Mouse (Mus musculus): ENCODE data around the gene Ablim2. TPM values are rescaled to one million over a fixed set of nuclear protein-coding genes. Genes with fewer than 3 reads are reported as not detected.

Gene Ablim2
- polyA plus RNA-seq, 2 experiments = 1.8 to 3.8 TPM

DNA sequence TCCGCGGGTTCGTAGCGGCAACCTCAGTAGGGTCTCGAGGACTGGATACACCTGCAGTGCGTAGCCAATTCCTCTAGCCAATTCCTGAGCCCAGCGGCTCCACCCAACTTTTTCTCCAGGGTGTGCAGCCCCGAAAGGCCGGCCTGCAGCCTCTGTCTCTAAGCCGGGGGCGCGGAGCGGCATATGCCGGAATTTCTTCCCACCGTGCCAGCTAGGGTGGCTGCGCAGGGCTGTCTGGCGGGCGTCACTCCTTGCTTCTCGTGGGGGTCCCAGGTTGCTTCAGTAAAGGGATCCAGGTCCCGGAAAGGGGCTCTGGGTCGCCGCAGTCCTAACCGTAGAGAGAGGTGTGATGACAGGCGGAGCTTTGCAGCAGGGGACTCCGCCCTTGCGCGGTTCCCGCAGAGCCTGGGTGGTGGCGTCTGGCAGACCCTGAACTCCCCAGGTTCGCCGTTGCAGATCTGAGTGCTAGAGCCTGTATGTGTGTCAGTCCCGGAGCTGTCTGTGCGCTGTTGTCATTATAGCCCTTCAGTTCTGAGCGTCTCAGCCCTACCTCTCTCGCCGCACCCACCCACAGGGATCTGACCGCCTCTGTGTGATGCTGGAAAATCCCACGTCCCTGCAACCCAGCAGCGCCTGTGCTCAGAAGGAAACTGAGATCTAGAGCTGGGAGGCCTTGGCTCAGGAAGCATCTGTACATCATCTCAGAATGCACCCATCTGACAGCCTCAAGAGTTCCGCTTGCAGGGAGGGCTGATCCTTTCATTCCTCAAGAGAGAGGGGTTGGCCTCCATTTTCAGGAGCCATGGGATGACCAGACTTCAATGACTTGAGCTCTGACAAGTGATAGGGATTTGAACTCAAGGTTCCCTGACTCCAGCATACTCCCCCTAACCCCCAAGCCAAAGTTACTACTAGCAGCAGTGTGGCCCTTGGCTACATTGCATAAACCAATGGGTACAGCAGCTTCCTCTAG is 687 bp downstream of the Ablim2 start:
- TF ChIP-seq POLR2A (IDR thresholded peaks at IDR 0.05; ENCODE audit: borderline replicate concordance, extremely low read depth, insufficient read depth, insufficient read length) = no peak
- ATAC-seq (ENCODE audit: low FRiP score, low read depth) (peak; percentile 30), DNase-seq (ENCODE audit: low spot score) (no peak)
- Histone ChIP-seq H3K27ac (replicated peaks; ENCODE audit: low read depth, low read length) (no peak overlapping the region), H3K27me3 (ENCODE audit: control insufficient read depth, insufficient read depth, low read length) (peaks cover 29% of the 10 kb centered on the region), H3K4me1 (ENCODE audit: control insufficient read depth, insufficient read depth, low read length) (0 out of 2 replicates have a peak, but pooled peaks cover 3% of the 10 kb centered on the region), H3K4me2 (replicated peaks; ENCODE audit: low read depth, low read length, severe bottlenecking) (peak overlapping the region; percentile 99), H3K4me3 (replicated peaks; ENCODE audit: low read length) (peak overlapping the region; percentile 56), H3K9me3 (ENCODE audit: control insufficient read depth, low read length) (no peaks in the 10 kb centered on the region), H3K36me3 (ENCODE audit: control insufficient read depth, insufficient read depth, low read length) (no peaks in the 10 kb centered on the region), H3K9ac (ENCODE audit: low read depth, low read length, severe bottlenecking) (peak overlapping the region; percentile 37)
- 2% methylated on average over 39 of the region's 40 CpGs for WGBS

DNA sequence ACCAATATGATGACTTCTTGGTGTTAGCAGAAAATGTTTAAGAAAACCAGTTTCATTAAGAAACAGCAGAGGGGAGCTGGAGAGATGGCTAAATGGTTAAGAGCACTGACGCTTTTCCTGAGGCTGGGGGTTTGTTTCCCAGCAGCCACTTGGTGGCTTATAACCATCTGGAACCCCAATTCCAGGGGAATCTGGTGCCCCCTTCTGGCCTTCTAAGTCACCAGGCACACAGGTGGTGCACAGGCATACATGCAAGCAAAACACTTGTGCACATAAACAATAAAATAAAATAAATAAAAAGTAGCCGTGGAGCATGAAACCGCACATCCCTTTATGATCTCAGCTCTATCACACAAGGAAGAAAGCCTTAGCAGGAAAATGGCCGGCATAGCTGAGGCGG is 3.6 kb downstream of the Ablim2 start:
- no peak overlapping the region for H3K4me2 ChIP-seq (replicated peaks; ENCODE audit: low read depth, low read length, severe bottlenecking)
- DNase-seq (ENCODE audit: low spot score) = no peak
- peaks cover 29% of the 10 kb centered on the region for H3K27me3 ChIP-seq (ENCODE audit: control insufficient read depth, insufficient read depth, low read length)
- ATAC-seq (ENCODE audit: low FRiP score, low read depth) = no peak
- H3K9me3 ChIP-seq (ENCODE audit: control insufficient read depth, low read length) = no peaks in the 10 kb centered on the region
- 0 out of 2 replicates have a peak, but pooled peaks cover 3% of the 10 kb centered on the region for H3K4me1 ChIP-seq (ENCODE audit: control insufficient read depth, insufficient read depth, low read length)
- WGBS = 78% methylated on average over 5 of the region's 5 CpGs
- no peak overlapping the region for H3K9ac ChIP-seq (ENCODE audit: low read depth, low read length, severe bottlenecking)
- no peak overlapping the region for H3K27ac ChIP-seq (replicated peaks; ENCODE audit: low read depth, low read length)
- H3K4me3 ChIP-seq (replicated peaks; ENCODE audit: low read length) = no peak overlapping the region
- no peaks in the 10 kb centered on the region for H3K36me3 ChIP-seq (ENCODE audit: control insufficient read depth, insufficient read depth, low read length)
- no peak for TF ChIP-seq POLR2A (IDR thresholded peaks at IDR 0.05; ENCODE audit: borderline replicate concordance, extremely low read depth, insufficient read depth, insufficient read length)

DNA sequence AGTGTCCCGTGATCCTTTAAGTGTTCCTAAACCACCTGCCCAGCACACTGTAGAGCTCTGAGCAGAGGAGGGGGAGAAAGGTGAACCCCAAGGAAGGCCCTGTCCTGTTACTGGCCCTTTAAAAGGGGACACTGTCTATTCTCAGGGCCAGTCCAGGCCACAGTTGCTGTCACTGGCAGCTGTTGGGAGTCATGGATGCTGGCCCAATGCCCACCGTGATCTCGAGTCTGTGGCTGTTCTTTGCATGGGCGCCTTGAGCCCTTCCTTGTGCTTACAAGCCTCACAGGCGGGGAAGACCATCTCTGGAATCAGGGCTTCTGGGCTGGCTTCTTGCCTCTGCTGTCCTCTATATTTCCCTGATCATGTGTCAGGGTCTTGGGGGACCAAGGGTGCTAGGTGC is 4.7 kb downstream of the Ablim2 start:
- WGBS = 71% methylated on average over 5 of the region's 5 CpGs
- no peak for TF ChIP-seq POLR2A (IDR thresholded peaks at IDR 0.05; ENCODE audit: borderline replicate concordance, extremely low read depth, insufficient read depth, insufficient read length)
- H3K4me1 ChIP-seq (ENCODE audit: control insufficient read depth, insufficient read depth, low read length) = no peaks in the 10 kb centered on the region

DNA sequence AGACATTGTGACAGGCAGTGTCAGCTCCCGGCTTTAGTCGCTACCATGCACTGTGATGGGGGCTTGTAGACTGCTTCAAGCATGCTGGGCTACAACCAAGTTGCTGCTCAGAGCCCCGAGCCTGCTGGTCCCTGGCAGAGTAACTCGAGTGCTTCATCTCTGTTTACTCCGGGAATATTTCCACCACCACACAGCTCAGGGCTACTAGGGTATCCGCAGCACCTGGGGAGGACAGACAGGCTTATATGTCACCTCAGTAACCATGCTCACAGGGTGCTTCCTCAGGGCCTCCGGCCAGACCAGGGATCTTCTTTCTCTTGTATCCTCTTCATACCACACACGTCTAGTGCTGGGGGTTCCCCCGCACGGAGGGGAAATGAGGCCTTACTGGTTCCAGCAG is 5.2 kb downstream of the Ablim2 start:
- TF ChIP-seq POLR2A (IDR thresholded peaks at IDR 0.05; ENCODE audit: borderline replicate concordance, extremely low read depth, insufficient read depth, insufficient read length) = no peak
- Histone ChIP-seq H3K4me3 (replicated peaks; ENCODE audit: low read length) (no peak overlapping the region), H3K36me3 (ENCODE audit: control insufficient read depth, insufficient read depth, low read length) (no peaks in the 10 kb centered on the region)

More for the DNA sequence above, 4.7 kb downstream of the Ablim2 start:
- Histone ChIP-seq H3K9me3 (ENCODE audit: control insufficient read depth, low read length) (no peaks in the 10 kb centered on the region), H3K36me3 (ENCODE audit: control insufficient read depth, insufficient read depth, low read length) (no peaks in the 10 kb centered on the region), H3K27ac (replicated peaks; ENCODE audit: low read depth, low read length) (no peak overlapping the region), H3K4me3 (replicated peaks; ENCODE audit: low read length) (no peak overlapping the region), H3K27me3 (ENCODE audit: control insufficient read depth, insufficient read depth, low read length) (peaks cover 29% of the 10 kb centered on the region), H3K4me2 (replicated peaks; ENCODE audit: low read depth, low read length, severe bottlenecking) (no peak overlapping the region), H3K9ac (ENCODE audit: low read depth, low read length, severe bottlenecking) (no peak overlapping the region)
- ATAC-seq (ENCODE audit: low FRiP score, low read depth) = no peak
- DNase-seq (ENCODE audit: low spot score) = no peak

DNA sequence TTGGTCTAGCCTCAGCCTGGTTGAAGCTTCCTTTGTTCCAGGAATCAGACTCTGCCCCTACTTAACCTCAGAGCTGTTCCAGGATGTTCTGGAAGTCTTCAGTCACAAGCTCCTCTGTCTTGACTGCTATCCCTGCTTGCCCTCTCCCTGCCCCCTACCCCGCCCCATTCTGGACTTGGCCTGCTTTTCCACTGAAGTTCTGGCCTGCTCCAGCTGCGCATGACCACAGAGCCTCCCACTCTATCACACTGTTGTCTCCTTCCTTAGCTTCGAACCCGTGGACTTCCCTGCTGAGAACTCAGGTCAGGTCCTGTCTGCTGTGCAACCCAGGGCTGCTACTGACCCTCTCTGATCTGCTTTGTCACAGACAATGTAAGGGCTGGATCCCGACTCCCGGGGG is 8.2 kb downstream of the Ablim2 start:
- no peak for ATAC-seq (ENCODE audit: low FRiP score, low read depth)
- H3K36me3 ChIP-seq (ENCODE audit: control insufficient read depth, insufficient read depth, low read length) = no peaks in the 10 kb centered on the region
- TF ChIP-seq POLR2A (IDR thresholded peaks at IDR 0.05; ENCODE audit: borderline replicate concordance, extremely low read depth, insufficient read depth, insufficient read length) = no peak
- H3K27me3 ChIP-seq (ENCODE audit: control insufficient read depth, insufficient read depth, low read length) = 0 out of 2 replicates have a peak, but pooled peaks cover under 1% of the 10 kb centered on the region
- H3K4me1 ChIP-seq (ENCODE audit: control insufficient read depth, insufficient read depth, low read length) = no peaks in the 10 kb centered on the region
- H3K9me3 ChIP-seq (ENCODE audit: control insufficient read depth, low read length) = no peaks in the 10 kb centered on the region
- no peak for DNase-seq (ENCODE audit: low spot score)
- no peak overlapping the region for H3K4me3 ChIP-seq (replicated peaks; ENCODE audit: low read length)
- no peak overlapping the region for H3K27ac ChIP-seq (replicated peaks; ENCODE audit: low read depth, low read length)
- no peak overlapping the region for H3K9ac ChIP-seq (ENCODE audit: low read depth, low read length, severe bottlenecking)
- H3K4me2 ChIP-seq (replicated peaks; ENCODE audit: low read depth, low read length, severe bottlenecking) = no peak overlapping the region
- WGBS = 83% methylated on average over 6 of the region's 6 CpGs

More for the DNA sequence above, 5.2 kb downstream of the Ablim2 start:
- DNase-seq (ENCODE audit: low spot score) (no peak), ATAC-seq (ENCODE audit: low FRiP score, low read depth) (no peak)
- H3K9me3 ChIP-seq (ENCODE audit: control insufficient read depth, low read length) = no peaks in the 10 kb centered on the region
- H3K27me3 ChIP-seq (ENCODE audit: control insufficient read depth, insufficient read depth, low read length) = peaks cover 28% of the 10 kb centered on the region
- no peak overlapping the region for H3K4me2 ChIP-seq (replicated peaks; ENCODE audit: low read depth, low read length, severe bottlenecking)
- H3K27ac ChIP-seq (replicated peaks; ENCODE audit: low read depth, low read length) = no peak overlapping the region
- WGBS = 69% methylated on average over 10 of the region's 10 CpGs
- H3K9ac ChIP-seq (ENCODE audit: low read depth, low read length, severe bottlenecking) = no peak overlapping the region
- no peaks in the 10 kb centered on the region for H3K4me1 ChIP-seq (ENCODE audit: control insufficient read depth, insufficient read depth, low read length)
